Mouse (Mus musculus) small intestine, adult 2 months (tissue): ENCODE measurements around the gene Fam169a. TPM values are rescaled to one million over a fixed set of nuclear protein-coding genes. Genes with fewer than 3 reads are reported as not detected.

Source experiments
- H3K27ac ChIP-seq: fragments of 200-500 bp; 2 replicates; pipeline ENCODE4 v1.5.1; 2012; ENCODE audit warnings: low read depth, low read length, control low read depth, inconsistent platforms; ENCODE audit not compliant: insufficient read depth
- H3K27me3 ChIP-seq: fragments of 200-500 bp; 2 replicates; pipeline ENCODE4 v1.6.1; 2012; ENCODE audit warnings: mild to moderate bottlenecking, moderate library complexity, low read length, inconsistent platforms; ENCODE audit not compliant: control insufficient read depth, insufficient read depth
- H3K36me3 ChIP-seq: fragments of 200-500 bp; 2 replicates; pipeline ENCODE4 v1.6.1; 2012; ENCODE audit warnings: mild to moderate bottlenecking, low read length, control low read depth, inconsistent platforms; ENCODE audit not compliant: control insufficient read depth, insufficient read depth
- H3K4me1 ChIP-seq: fragments of 200-500 bp; 2 replicates; pipeline ENCODE4 v1.6.1; 2012; ENCODE audit warnings: low read length, inconsistent platforms, mixed read lengths; ENCODE audit not compliant: control insufficient read depth, insufficient read depth, insufficient read length
- H3K4me3 ChIP-seq: fragments of 200-500 bp; 2 replicates; pipeline ENCODE4 v1.5.1; 2012; ENCODE audit warnings: low read depth, mild to moderate bottlenecking, control low read depth, inconsistent platforms, low read length, moderate library complexity
- CTCF ChIP-seq: fragments of 200-500 bp; IDR thresholded peaks from 2 replicates; pipeline ENCODE4 v1.5.1; 2012; ENCODE audit warnings: low read depth, mild to moderate bottlenecking, control low read depth, inconsistent platforms, low read length, moderate library complexity, mixed read lengths; ENCODE audit not compliant: insufficient replicate concordance, insufficient read length; ENCODE audit errors: extremely low read depth
- POLR2A ChIP-seq: fragments of 200-500 bp; IDR thresholded peaks from 2 replicates; pipeline ENCODE4 v1.6.1; 2012; ENCODE audit warnings: low read depth, mild to moderate bottlenecking, control low read depth, inconsistent platforms, low read length, moderate library complexity
- WGBS: fragments of 180-500 bp; shearing (Covaris S2); methylation state at CpG from one replicate; pipeline ENCODE4 v1.1.7; 2018; 5-methylcytosine and 5-hydroxymethylcytosine counted together
- polyA plus RNA-seq: library from polyadenylated mRNA; depleted of rRNA; stranded (reverse); fragments of >200 nt; gene quantifications from 2 replicates; pipeline ENCODE4 v1.2.3, GENCODE M21; 2012

Fam169a gene
- polyA plus RNA-seq, 1 experiment: not detected

- 0 out of 2 replicates have a peak, but pooled peaks cover 2% of the 10 kb centered on the region for H3K27me3 ChIP-seq
- H3K4me1 ChIP-seq: no peaks in the 10 kb centered on the region
- no peak overlapping the region for H3K4me3 ChIP-seq
- WGBS: 74% methylated on average over 3 of the region's 3 CpGs
- TF ChIP-seq POLR2A (no peak), CTCF (no peak)
- H3K36me3 ChIP-seq: no peaks in the 10 kb centered on the region
- no peak overlapping the region for H3K27ac ChIP-seq
Observed at GRCm38 (mm10) chr13:97080615-97081014, 13.5 kb downstream of the Fam169a start.

GRCm38 (mm10) chr13:97082432-97082831 lies 15.3 kb downstream of the Fam169a start:
- no peak for TF ChIP-seq POLR2A
- no peak for TF ChIP-seq CTCF
- Histone ChIP-seq H3K4me3 (no peak overlapping the region), H3K27ac (no peak overlapping the region), H3K4me1 (no peaks in the 10 kb centered on the region), H3K36me3 (no peaks in the 10 kb centered on the region), H3K27me3 (no peaks in the 10 kb centered on the region)
- 63% methylated on average over 7 of the region's 7 CpGs for WGBS

DNA sequence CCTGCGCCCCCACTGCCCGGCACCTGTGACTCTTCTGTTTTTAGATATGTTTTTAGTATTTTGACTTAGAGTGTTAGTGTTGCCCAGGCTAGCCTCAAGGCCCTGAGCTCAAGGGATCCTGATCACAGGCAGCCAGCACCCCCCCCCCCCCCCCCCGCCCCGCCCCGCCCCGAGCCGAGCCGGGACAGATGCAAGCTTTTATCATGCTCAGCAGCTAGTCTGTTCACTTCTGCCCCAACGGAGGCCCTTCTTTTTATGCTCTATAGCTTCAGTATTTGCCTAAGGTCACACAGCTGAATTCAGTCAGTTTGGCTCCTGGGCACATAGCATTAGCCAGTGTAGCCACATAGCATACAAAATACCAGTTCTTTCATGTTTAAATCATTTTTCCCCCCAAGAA lies 19.2 kb downstream of the Fam169a start:
- Histone ChIP-seq H3K4me1 (no peaks in the 10 kb centered on the region), H3K27ac (no peak overlapping the region), H3K27me3 (no peaks in the 10 kb centered on the region), H3K36me3 (no peaks in the 10 kb centered on the region), H3K4me3 (no peak overlapping the region)
- TF ChIP-seq CTCF: no peak
- no peak for TF ChIP-seq POLR2A
- 58% methylated on average over 9 of the region's 9 CpGs for WGBS

DNA sequence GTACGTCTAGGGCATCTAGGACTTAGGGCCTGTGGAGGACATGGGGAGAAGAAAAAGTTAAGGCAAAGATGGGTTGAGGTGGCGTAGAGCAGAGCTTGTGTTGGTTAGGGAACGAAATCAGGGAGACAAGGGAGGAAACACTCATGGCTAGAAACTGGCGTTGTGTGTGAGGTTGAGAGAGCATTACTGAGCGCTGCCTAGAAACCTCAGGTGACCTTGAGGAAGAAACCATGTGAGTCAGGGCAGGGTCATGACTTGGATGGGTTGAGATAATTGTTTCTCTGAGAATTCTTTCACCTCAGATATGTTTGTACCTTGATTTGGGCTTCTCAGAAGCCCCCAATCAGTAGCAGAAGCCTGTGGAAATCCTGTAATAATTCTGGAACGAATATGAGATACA lies 20.3 kb downstream of the Fam169a start:
- Histone ChIP-seq H3K27ac (no peak overlapping the region), H3K4me3 (no peak overlapping the region), H3K36me3 (no peaks in the 10 kb centered on the region), H3K27me3 (no peaks in the 10 kb centered on the region), H3K4me1 (no peaks in the 10 kb centered on the region)
- no peak for TF ChIP-seq CTCF
- 91% methylated on average over 6 of the region's 6 CpGs for WGBS

DNA sequence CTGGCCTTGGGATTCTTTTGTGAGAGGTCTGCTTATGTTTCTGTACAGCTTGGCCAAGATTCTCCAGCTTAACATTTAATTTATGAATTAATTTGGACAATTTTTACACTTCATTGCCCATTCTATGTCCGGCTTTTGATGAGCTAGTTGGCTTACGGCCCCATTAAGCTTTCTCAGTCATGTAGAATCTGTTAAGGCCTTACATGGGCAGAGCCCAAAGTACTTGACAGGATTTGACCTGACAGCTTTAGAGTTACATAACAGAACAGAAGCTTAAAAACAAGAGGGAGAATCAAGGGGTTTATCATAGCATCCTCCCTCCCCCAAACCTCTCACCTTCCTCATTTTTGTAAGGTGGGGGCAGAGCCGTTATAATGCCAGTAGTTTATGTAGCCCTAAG lies 21.1 kb downstream of the Fam169a start:
- Histone ChIP-seq H3K27ac (no peak overlapping the region), H3K27me3 (no peaks in the 10 kb centered on the region), H3K4me3 (no peak overlapping the region), H3K36me3 (no peaks in the 10 kb centered on the region), H3K4me1 (no peaks in the 10 kb centered on the region)
- TF ChIP-seq CTCF (no peak), POLR2A (no peak)
- 92% methylated on average over 3 of the region's 3 CpGs for WGBS

DNA sequence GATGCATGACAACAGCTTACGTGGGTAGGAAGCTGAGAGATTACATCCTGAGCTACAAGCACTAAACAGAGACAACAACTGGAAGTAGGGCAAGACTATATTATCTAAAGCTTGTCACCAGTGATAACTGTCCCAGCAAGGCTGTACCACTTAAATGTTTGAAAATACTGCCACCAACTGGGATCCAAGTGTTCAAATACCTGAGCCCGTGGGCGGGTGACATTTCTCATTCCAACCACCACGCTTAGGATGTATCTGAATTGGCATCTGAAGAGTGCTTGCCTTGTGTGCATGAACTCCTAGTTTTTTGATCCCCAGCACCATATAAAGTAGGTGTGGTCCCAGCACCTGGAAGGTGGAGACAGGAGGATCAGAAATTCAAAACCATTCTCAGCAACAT lies 28.6 kb downstream of the Fam169a start:
- no peaks in the 10 kb centered on the region for H3K36me3 ChIP-seq
- H3K27ac ChIP-seq: no peak overlapping the region
- no peaks in the 10 kb centered on the region for H3K27me3 ChIP-seq
- 61% methylated on average over 4 of the region's 4 CpGs for WGBS
- no peak overlapping the region for H3K4me3 ChIP-seq
- H3K4me1 ChIP-seq: no peaks in the 10 kb centered on the region
- no peak for TF ChIP-seq POLR2A
- TF ChIP-seq CTCF: no peak

GRCm38 (mm10) chr13:97099187-97099852 lies 32.2 kb downstream of the Fam169a start, which contains the start of gene Gm6169:
Gene Gm6169, minus strand, starts transcription at chr13:97099237.
- Histone ChIP-seq H3K4me1 (no peaks in the 10 kb centered on the region), H3K27me3 (no peaks in the 10 kb centered on the region), H3K36me3 (no peaks in the 10 kb centered on the region), H3K27ac (no peak within 1 kb of the TSS), H3K4me3 (no peak within 1 kb of the TSS)
- 64% methylated on average over 22 of the region's 22 CpGs for WGBS
- TF ChIP-seq POLR2A (no peak), CTCF (no peak)
